Mouse (Mus musculus) testis, postnatal 14 days (tissue): ENCODE measurements around the gene Zfp74.

Experiments used
- DNase-seq: peaks from one replicate; pipeline ENCODE4 v3.0.0; 2021; ENCODE audit warnings: low spot score

The Zfp74 gene

DNA sequence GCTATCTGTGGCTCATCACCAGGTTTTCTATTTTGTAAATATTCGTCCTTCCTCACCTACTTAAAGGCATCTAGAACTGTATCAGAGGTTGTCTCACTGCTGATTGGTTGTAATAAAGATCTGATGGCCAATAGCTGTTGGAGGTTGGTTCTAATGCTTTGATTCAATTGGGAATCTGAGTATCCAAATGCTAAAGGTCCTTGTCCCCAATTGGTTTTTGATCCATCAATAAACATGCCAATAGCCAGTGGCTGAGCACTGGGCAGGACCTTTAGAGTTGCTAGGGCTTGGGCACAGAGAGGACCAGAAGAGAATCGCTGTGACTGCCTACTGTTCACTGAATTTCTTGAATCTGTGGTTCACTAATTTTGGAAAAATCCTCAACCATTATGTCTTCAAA lies 10.2 kb downstream of the Zfp74 start:
- DNase-seq = no peak

DNA sequence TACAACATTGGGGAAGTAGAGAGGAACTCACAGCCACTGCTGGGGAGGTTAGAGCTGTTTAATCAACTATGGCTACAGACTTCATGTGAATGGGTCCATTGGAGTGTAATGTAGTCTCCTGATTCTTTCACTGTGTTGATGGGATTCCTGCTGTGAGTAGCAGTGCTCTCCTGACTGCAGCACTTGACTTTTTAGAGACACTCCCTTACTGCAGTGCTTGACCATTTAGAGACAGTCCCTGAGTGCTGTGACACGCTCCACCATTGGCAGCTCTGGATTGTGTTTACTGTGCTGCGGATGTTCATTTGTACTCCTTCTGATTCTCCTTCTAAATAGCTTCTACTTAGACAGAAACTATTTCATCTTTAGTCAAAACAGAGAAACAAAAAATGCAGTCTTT lies 11.1 kb downstream of the Zfp74 start:
- no peak for DNase-seq

DNA sequence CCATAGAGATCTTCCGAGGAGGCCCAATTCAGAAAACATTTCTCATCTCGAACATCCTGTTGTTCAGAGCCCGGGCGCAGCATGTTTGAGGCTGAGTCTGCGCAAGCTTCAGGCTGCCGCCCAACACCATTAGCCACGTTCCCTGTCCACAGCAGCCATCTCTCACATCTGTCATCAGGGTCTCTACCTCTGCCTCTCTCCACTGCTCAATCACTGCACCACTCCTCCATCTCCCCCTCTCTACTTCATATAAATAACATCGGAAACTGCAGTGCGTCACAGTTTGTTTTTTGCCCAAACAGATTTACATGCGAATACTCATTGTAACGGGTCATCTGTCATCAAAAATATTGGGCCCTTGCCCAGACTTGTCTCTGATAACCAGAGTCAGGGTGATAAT lies 12.9 kb downstream of the Zfp74 start:
- DNase-seq = no peak

DNA sequence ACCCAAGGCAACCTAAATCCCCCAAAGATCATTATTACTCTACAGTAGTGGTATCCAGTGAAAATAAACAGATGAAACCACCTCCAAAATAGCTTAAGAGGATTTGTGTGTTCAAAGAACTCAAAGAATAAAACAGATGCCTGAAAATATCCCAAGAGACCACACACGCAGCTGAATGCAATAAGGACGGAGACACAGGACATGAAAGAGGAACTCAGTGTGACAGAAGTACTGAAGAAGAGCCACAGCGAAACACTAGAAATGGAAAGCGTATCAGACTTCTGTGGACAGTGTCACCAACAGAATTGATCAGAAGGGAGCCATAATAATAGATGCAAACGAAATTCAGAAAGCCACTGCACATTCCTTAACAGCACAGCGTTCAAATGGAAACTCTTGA lies 15.0 kb downstream of the Zfp74 start:
- no peak for DNase-seq

DNA sequence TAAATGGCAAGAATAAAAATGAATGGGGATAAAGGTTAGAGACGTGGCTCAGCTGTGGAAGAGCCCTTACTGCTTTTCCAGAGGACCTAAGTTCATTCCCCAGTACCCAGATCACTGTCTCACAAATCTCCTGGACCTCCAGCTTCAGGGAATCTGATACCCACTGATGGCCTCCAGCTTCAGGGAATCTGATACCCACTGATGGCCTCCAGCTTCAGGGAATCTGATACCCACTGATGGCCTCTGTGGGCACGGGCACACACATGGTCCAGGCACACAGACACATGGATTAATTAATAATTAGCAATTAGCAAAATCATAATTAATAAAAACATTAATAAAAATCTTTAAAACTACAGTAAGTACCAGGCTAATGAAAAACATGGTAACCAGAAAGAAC lies 31.1 kb downstream of the Zfp74 start:
- no peak for DNase-seq

DNA sequence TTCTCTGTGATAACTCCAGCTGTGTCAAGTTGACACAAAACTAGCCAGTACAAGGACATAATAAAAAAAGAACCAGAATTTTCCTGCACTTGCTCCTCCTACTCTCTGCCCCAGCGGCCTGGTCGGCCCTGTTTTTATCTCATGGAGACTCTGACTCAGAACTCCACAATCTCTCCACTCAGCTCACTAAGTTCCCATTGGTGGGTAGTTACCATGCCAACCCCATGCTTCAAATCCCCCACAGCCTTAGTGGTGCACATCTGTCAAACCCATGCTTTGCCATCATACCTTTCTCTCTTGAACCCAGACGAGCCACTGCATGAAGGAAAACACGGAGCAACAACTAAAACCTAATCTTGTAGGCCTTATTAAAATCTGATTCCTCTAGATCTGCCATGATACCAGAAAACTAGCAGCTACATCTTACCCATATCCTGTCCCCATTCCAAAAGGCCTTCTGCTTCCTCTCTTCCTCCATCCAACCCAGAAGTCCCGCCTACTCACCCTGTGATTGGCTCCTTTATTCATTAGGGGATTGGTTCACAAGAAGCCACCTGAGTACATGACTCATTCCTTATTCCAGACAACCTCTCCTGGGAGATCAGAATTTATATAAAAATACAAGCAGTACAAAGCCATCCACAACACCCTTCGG lies 32.3 kb downstream of the Zfp74 start:
- no peak for DNase-seq

DNA sequence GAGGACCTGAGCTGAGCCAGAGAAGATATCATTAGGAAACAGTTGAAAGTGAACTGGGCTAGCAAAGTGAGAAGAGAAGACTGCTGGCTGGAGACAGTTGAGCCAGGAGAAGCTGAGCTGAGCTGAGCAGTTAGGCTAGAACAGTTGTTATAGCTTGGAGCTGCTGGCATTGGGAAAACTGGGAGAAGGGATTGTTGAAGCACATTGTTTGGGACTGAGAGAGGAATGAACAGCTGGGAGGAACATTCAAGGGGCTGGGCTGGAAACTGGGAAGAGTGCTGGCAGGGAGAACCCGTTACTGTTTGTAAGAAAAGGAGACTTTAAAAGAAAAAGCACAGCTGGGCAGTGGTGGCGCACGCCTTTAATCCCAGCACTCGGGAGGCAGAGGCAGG lies 35.8 kb downstream of the Zfp74 start:
- no peak for DNase-seq

DNA sequence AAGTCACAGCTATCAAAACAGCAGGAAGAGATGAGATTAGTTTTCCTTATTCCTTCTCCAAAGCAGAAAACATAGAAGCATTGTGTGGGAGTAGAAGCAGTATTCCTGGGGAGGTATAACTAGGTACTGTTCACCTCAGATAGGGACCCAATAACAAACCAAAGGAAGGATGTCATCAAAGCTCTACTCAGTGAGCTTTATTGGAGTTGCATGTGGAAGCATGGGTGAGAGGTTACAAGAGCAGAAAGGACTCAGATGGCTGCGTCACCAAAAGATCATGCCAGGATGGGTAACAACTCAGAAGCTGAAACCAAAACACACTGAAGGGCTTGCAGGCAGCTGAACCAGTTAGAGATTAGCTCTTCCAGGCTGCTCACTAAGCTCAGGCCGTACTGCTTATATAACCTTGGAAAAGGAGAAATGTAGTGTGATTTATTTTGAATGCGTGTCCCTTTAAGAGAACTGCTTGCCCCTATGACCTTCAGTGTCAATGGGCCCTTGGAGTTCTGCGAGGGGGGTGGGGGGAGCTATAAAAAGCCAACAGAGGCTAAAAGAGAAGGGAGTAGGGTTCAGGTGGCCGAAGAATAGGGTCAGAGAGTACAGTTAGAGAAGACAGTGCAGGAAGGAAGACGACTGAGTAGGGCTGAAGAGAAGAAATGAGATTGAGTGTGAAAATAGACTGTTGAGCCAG lies 36.4 kb downstream of the Zfp74 start:
- no peak for DNase-seq

DNA sequence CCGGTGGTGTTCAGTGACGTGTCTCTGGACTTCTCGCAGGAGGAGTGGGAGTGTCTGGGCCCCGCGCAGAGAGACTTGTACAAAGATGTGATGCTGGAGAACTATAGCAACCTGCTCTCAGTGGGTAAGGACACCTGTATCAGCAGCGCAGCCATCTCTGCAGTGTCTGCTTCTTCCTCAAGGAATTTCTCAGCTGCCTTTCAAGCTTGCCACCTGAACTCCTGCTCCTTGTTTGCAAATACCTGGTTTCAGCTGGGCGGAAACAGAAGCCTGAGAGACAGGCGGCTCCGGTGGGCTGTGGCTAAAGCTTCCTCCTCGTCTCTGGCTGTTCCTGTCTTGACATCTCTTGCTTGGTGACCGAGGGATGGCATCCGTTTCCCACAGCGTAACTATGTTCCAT lies 41.7 kb downstream of the Zfp74 start:
- no peak for DNase-seq

DNA sequence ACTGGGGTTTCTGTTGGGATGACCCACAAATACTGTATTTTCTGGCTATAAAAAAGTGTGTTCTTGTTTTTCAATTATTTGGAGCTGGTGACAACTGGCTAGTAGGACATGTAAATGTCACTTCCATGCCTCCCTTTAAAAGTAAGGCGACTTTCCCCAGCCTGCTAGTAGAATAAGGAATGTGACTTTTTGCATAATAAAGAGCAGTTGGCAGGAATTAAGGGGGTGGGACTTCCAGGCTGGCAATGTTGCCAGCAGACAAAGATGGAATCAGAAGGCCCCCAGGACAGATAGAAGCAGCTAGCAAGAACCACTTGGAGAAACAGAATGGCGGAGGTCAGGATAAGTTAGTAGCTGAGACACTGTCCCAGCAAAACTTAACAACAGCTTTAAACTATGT lies 43.6 kb downstream of the Zfp74 start:
- DNase-seq = no peak

DNA sequence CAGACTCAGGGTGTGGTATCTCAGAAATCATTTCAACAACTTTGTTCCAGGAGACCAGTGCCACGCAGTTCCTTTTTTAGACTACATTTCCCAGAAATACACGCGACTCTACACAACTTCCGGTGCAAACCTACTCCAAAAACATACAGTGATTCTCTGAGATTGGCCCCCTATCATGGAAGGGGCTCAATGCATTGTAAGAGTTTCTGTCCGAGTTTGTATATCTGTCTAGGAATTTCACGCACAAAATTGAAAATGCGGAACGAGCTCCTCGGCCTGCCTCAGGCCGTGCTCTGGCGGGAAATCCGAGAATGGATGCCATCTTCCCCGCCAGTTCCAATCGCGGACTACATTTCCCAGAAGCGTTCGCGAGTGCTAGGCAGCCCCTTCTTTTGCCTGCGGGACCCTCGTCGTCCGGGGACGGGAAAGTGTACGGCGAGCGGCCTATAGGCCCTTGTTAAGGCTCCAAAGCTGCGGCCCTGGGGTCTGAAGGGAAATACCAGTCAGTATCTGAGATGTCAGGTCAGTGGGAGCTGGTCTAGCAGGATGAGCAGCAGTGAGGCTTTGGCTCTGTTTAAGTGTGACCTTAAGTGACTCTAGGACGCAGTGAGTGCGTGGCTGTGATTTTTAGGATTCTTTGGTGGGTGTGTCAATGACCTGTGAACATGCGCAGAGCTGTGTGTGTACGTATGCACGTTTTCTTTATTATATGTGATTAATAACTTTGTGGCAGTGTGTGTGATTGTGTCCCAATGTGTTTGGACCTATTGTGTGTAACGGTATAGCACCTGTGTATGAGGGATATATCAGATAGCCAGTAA lies 45.5 kb downstream of the Zfp74 start, which contains the start of gene Zfp383:
Gene Zfp383, plus strand, starts transcription at position 94 of the 821 bp plus-strand sequence.
- DNase-seq = peak; percentile 87

DNA sequence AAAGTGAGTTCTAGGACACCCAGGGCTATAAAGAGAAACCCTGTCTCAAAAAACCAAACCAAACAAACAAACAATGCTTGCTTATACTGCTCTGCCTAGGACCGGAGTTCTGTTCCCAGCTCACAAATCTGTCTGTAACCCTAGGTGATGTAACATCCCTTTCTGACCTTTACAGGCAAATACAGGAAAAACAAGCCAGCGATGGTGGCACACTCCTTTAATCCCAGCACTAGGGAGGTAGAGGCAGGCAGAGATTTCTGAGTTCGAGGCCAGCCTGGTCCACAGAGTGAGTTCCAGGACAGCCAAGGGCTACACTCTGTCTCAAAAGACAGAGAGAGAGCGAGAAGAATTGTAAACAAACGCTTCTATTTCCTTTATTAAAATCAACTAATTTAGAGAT lies 46.7 kb downstream of the Zfp74 start:
- no peak for DNase-seq

DNA sequence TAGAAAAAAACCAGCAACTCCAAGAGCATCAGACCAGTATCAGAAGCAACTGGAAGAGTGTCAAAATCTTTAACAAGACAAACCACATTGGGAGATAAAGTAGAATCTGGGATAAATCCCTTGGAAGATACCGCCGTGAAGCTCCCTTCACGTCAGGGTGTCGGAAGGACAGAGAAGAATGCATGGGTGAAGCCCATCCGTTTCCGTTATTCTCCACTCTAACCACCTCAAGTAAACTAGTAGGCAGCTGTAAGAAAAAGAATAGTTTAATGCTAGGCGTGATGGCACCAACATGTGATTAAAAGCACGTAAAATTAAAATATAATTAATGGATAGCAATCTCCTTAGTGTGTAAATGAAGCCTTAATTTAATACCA lies 47.2 kb downstream of the Zfp74 start:
- no peak for DNase-seq

DNA sequence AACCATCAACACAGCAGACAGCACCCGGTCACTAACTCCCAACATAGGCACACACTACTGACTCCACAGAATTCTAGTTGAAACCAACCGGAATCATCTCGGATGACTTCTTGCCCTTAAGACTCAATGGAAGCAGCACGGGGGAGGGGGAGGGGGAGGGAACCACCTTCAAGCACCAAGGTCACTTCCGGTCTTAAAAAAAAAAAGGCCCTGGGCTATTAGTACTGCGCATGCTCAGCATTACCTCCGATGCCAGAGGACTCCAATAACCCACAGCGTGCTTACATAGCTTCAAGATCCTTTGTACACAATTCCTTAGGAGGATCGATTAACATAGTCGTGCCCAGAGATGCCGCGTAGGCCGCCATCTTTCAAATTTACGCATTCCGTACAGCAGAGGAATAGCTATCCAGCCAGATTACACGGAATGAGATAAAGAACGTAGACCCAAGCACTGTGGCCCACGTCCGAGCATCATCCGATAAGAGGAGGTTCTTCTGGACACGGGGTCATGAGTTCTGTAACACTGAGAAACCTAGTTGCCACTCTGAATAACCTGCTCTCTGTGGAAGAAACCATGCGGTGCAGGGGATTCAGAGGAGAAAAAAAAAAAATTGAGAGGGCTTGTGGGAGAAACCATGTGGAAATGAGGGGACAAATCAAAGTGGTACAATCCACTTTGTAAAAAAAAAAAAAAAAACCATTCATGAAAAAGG lies 47.8 kb downstream of the Zfp74 start, which contains the start of gene Zfp27:
Gene Zfp27, minus strand, starts transcription at position 607 of the 716 bp plus-strand sequence.
- DNase-seq = peak; percentile 70

DNA sequence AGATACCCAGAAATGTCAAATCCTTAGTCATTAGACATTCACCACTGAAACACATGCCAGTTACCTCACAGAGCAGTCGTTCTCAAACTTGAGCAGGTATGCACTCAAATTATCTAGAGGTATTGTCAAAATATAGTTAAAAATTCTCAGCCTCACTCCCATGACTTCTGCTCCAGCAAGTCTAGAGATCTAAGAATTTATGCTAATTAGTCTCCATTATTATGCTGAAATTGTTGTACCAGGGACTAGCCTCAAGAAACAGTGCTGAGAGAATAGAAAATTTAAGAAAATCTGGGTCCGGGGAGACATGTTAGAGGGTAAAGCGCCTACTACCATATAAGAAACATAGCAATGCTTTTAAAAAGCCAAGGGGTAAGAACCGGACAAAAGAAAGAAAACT lies 49.8 kb downstream of the Zfp74 start:
- DNase-seq = no peak

DNA sequence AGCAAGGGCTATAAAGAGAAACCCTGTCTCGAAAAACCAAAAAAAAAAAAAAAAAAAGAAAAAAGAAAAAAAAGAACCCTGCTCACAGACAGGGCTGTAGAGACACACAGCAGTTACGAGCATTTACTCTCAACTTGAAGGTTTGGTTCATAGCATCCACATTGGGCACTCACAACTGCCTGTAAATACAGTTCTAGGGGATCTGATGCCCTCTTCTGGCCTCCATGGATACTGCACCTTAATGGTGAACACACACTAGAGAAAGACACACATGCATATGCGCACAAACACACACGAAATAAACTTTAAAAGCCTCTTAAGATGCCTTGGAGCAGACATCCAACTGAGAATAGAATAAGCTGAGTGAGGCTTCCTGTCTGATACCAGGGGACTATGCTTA lies 55.5 kb downstream of the Zfp74 start:
- DNase-seq = no peak

DNA sequence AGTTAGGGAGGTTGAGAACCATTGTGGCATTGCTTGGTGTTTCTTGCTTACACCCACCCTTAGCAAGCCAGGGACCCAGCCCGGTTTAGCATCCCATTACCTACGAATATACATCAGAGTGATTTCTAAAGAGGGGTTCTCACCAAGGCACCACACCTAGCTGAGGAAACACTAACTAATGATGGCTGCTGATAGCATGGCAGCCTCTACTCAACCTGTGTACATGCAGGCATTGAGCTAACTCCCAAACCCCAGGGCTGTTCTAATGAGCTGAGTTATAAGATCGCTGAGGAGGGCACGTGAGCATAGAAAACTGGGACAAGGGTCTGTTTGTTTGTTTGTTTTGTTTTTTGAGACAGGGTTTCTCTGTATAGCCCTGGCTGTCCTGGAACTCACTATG lies 61.1 kb downstream of the Zfp74 start:
- no peak for DNase-seq

DNA sequence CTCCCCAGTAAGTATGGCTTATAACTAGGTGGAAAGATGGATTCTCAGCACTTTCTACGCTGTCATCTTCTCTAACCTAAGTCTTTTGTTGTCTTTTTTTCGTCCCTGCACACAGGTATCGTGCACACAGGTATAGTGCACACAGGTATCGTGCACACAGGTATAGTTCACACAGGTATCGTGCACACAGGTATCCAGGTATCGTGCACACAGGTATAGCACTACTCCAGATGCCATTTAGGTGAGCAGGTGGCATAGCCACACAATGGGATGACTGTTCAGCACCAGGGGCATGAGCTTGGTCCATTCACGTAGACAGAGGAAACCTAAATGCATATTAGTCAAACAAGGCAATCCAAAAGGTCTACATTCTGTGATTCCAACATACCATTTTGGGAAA lies 63.4 kb downstream of the Zfp74 start:
- DNase-seq = no peak

DNA sequence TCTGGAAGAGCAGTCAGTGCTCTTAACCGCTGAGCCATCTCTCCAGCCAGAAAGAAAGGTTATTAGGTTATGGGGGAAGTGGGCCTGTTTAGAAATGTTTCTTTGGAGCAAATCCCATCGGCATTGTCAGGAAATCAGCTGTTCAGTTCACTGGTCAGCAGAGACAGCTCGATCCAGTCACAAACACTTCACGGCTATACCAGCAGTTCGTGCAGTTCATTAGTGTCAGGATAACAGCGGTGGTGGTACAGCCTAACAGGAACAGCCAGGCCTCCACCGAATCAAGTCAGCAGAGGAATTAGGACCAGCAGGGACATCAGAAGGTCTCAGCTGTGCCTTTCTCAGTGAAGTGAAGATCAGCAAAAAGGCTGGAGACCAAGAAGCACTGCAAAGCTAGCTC lies 73.0 kb downstream of the Zfp74 start:
- DNase-seq = no peak
